Mouse (Mus musculus) heart, postnatal 4 days (tissue): ENCODE measurements around the gene Bcas3. TPM values are rescaled to one million over a fixed set of nuclear protein-coding genes. Genes with fewer than 3 reads are reported as not detected.
"Not testable (repeated sequence)": the region's sequence is repeated elsewhere in the genome, so short reads cannot be mapped to it uniquely, and the experiment has no call there.

Source experiments
- DNase-seq: peaks from one replicate; pipeline ENCODE4 v3.0.0; 2021
- total RNA-seq, 2 experiments: library from RNA; stranded (reverse); gene quantifications; 2 replicates each; pipeline ENCODE4 v1.2.3; 2021

Bcas3 gene
- total RNA-seq, 2 experiments from 2014 or later: 24.4 to 24.7 TPM

- DNase-seq: peak; percentile 76
These were observed 360.2 kb downstream of the Bcas3 start for GRCm38 (mm10) chr11:85712860-85713813.

- no peak for DNase-seq
These were observed 360.8 kb downstream of the Bcas3 start for GRCm38 (mm10) chr11:85713814-85714208.

- DNase-seq: no peak
These were observed 361.5 kb downstream of the Bcas3 start for GRCm38 (mm10) chr11:85714312-85714931.

GRCm38 (mm10) chr11:85716730-85717129, 363.8 kb downstream of the Bcas3 start:
- not testable (repeated sequence) for DNase-seq

GRCm38 (mm10) chr11:85719091-85719490, 366.1 kb downstream of the Bcas3 start:
- DNase-seq: no peak

DNA sequence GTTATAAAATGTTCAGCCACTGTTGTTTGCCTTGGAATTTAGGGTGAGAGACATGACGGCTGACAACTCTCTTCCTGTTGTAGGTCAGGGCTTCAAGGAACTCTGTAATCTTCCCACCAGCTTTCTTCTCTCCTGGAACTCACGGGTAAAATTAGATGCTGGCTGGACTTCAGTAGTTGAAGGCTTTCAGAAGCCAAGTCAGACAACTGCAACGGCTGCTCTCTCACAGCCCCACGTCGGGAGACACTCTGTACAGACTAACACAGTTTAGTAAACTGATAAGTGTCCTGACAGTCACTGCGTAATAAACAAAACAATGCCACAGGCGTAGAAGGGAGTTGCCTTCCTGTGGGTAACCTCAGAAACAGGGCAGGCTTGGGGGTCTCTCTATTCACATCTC, 366.8 kb downstream of the Bcas3 start:
- DNase-seq: no peak

GRCm38 (mm10) chr11:85720269-85720773, 367.4 kb downstream of the Bcas3 start:
- no peak for DNase-seq

DNA sequence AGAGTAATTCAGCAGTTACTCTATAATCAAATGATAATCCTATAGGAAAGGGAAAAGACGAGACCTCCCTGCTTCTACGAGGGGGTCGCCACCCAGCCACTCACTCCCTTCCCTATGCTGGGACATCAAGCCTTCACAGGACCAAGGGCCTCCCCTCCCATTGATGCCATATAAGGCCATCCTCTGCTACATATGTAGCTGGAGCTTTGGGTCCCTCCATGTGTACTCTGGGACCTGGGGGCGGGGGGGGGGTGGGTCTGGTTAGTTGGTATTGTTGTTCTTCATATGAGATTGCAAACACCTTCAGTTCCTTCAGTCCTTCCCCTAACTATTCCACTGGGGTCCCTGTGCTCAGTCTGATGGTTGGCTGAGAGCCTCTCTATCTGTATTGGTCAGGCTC, 369.0 kb downstream of the Bcas3 start:
- DNase-seq: no peak

DNA sequence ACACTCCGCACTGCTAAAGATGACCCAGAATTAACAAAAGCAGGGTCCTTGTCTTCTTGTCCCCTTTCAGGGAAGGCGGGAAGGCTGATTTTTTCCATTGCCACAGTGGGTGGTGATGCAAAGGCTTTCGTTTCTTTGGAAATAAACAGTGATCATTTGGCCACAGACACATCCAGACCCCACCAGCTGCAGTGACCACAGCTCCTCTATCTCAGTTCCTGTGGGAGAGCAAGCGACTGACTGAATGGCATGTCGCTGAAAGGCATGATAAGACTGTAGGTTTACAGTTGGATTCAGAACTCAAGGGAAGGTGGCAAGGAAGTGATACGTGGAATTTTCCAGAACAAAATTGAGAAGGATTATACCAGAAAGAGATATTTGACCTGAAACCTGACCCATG, 371.2 kb downstream of the Bcas3 start:
- no peak for DNase-seq

DNA sequence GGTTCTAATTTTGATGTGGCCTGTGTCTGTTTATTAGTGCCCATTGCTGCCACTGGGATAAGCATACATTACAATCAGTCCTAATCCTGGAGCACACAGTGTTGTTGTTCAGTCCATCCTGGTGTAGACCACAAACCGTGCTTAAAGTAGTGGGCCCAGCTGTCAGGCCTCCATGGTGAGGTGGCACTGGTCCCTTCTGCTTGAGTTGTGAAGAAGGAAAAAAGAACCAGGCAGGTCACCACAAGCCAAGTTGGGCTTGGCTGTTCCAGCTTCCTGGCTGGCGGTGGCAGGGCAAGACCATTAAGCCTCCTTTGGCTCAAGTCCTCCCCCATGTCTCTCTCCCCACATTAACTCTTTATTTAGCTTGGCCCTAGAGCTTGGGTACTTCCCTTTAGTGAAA, 376.8 kb downstream of the Bcas3 start:
- DNase-seq: no peak

GRCm38 (mm10) chr11:85732462-85733012, 379.6 kb downstream of the Bcas3 start:
- no peak for DNase-seq

- peak; percentile 29 for DNase-seq
These were observed 380.6 kb downstream of the Bcas3 start for GRCm38 (mm10) chr11:85733577-85733976.

GRCm38 (mm10) chr11:85734317-85735211, 381.6 kb downstream of the Bcas3 start:
- DNase-seq: no peak

DNA sequence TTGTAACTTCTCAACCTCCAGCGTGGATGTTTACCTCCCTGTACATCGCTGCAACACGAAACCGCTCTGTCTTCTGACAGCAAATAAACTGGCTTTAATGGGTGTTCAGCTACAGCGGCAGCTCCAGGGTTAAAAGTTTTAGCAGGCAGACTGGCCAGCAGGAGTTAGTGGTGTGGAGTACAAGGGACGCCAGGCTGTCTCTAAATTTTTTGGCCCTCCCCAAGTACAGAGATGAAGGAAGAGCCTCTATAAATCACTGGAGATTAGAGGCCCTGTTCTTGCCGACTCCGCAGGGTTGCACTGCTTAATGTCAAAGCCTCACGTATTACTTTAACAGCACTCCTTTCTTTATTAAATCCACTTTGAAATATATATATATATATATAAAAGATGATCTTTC, 384.3 kb downstream of the Bcas3 start:
- DNase-seq: no peak

- DNase-seq: no peak
These were observed 384.9 kb downstream of the Bcas3 start for GRCm38 (mm10) chr11:85737893-85738292.

- DNase-seq: no peak
These were observed 385.6 kb downstream of the Bcas3 start for GRCm38 (mm10) chr11:85738585-85738984.

DNA sequence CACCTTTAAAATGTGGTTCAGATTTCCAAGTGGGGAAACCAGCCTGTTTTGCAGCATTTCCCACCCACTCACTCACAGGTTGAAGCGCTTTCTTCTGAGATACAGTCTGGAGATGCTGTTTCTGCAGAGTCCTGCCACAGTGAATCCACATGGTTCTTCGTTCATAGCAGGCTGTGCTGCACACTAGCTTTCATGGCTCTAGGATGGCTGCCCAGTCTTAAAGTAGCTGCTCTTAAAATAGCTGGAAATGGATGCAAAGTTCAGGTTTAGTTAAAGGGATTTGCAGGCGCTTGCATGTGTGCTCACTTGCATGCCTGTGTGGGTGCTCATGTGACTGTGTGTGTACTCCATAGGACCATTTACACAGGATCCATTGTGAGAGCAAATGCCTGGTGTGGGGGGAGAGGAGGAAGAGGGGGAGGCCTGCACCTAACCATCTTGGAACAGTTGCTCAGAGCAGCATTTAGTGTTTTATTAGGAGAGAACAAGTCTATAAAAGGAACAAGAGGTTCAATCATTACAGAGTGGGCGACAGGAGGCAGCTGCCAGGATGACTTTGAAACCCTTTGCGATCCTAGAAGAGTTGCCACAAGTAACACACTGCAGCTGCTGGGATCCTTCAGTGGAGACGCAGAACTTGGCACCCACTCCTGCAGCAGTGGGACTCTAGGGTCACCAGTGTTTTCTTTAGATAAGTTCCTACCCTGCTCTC, 386.5 kb downstream of the Bcas3 start:
- peak; percentile 38 for DNase-seq

DNA sequence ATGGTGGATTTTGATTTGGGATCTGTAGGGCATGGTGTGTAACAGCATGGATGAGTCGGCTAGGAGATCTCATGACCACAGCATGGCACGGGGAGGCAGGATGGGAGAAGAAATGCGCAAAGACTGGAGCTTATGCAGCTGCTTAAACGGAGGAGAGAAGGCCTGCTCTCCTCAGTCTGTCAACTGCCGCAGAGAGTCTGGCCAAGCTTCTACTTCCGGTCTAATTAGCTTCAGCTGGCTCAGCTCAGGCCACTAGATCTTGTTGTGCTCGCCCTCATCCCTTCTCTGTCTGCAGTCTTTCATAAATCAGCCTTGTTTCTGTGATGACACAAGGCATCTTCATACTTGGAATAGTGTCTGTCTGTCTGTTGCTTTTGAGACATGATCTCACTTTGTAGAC, 393.4 kb downstream of the Bcas3 start:
- peak; percentile 14 for DNase-seq

DNA sequence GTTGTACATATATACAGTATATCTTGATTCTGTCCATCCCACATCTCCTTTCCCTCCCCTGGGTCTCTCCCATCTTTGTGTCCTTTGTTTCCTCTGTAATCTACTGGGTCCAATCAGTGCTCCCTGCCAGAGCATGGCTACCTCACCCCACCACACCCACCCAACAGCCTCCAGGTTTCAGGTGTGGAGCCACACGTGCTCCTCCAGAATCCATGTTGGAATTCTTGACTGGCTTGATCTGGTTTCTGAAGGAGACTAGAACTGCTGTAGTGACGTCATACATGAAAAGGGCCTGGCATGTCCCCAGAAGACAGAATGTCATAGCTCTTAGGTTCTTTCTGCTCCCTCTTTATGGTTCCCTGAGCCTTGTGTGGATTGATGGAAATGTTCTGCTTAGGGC, 395.9 kb downstream of the Bcas3 start:
- DNase-seq: no peak

- DNase-seq: no peak
These were observed 398.2 kb downstream of the Bcas3 start for GRCm38 (mm10) chr11:85751171-85751570.
